Mouse (Mus musculus) myocyte (in vitro differentiated cells): ENCODE measurements around the gene Acot12.

Experiments used
- MAX ChIP-seq: IDR thresholded peaks from one replicate; pipeline ENCODE4 v1.6.1; 2011; ENCODE audit warnings: low read depth, mild to moderate bottlenecking, control low read depth
- POLR2A ChIP-seq: IDR thresholded peaks from one replicate; pipeline ENCODE4 v1.6.1; 2011; ENCODE audit warnings: low read depth, mild to moderate bottlenecking, control low read depth, moderate library complexity; ENCODE audit not compliant: insufficient read length
- TCF12 ChIP-seq: IDR thresholded peaks from one replicate; pipeline ENCODE4 v1.6.1; 2011; ENCODE audit warnings: mild to moderate bottlenecking, control low read depth; ENCODE audit not compliant: poor library complexity, insufficient read depth, severe bottlenecking
- USF1 ChIP-seq: IDR thresholded peaks from one replicate; pipeline ENCODE4 v1.6.1; 2011; ENCODE audit warnings: low read depth, mild to moderate bottlenecking, control low read depth, moderate library complexity

DNA sequence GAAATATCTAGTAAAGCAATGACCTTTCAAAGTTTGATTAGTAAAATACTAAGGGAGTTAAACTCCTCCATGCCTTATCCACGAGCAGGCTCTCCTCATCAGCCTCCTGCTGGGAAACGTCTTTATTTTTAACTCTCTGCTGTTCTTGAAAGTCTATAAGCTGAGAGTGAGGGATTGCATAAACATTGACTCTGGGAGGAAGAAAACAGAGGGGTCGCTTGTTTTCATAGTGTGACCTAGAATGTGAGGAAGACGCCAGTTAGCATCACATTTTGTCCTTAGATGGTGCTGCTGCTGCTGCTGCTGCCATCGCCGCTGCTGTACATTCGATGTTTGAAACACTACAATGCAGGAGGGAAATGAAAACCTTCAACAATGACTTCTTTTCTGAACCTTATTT is 47.7 kb upstream of the Acot12 start:
- TF ChIP-seq TCF12 (no peak), MAX (no peak), USF1 (no peak), POLR2A (no peak)
